Mouse (Mus musculus): ENCODE results near the gene Aff3.

Aff3 gene

DNA sequence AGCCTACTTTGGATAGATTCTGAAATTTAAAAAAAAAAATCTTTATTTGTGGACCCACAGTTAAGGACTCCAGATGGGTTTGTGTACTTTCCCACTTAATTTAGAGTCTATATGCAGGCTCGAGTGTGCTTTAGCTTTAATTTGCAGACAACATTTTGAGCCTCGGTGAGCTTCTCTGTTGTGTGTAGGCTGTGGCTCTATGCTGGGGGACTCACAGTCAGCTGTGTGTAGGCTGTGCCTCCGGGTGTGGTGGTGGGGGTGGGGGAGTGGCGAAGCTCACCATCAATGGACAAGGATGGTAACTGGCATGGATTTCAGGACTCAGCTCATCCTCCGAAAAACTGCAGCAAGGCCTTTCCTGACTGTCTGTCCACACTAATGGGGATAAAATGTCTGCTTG is 331.8 kb downstream of the Aff3 start:
- DNase-seq (ENCODE audit: low read depth, low spot score), result no peak

- DNase-seq (ENCODE audit: low read depth, low spot score), result no peak
Measured at GRCm38 (mm10) chr1:38324206-38324605, 340.5 kb downstream of the Aff3 start.

DNA sequence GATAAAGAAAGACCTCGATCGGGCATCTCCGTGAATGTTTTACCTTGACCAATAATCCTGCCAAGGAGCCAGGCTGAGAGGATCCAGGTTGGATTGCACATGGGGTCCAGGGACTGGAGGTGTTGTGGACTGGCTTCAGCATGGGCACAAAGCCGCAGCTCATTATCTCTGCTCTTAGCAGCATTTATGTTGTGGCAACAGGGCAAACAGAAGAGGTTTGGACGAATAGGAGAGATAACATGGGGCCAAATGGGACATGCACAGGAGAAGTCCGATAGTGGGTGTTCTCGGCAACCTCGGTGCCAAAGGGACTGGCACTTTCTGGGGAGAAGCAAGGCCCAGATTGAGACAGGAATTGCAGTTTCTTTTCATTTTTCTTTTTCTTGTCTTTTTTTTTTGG is 342.9 kb downstream of the Aff3 start:
- DNase-seq (ENCODE audit: low read depth, low spot score), result no peak

GRCm38 (mm10) chr1:38320971-38321305 is 343.8 kb downstream of the Aff3 start:
- no peak for DNase-seq (ENCODE audit: low read depth, low spot score)

DNA sequence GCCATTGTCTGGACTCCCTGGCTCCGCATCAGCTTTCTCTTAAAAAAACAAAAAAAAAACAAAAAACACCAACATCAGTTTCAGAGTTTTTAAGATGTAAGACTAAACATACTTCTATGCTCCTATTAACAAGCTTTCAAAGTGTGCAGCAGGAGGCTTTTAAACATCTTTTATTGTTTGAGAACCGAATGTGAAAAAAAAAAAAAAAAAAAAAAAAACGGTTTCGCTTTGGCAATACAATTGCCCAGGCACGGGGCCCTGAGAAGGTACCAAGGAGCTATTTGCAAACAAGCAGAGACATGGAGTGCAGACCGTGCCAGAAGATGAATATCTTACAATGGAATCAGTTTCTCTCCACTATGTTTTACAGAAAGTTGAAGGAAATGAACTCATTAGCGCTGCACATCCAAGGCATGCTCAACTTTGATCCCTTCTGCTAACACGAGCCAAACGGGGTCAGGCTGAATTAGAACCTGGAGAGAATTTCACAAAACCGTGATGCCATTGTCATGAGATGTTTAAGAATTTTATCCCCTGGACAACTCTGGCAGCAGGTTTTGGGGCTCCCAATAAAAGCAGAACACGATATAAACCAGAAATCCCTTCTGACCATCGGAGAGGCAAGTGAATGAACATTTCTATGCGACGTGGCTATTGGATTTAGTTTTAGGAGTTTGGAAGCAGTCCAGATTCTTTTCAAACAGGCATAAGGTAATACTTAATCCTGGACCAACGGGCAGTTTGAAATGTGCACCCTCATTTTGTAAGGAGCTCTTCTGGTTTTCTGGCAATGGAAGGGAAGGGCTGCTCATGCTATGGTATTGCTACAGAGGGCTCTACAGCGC is 344.4 kb downstream of the Aff3 start:
- DNase-seq (ENCODE audit: low read depth, low spot score), result no peak

DNA sequence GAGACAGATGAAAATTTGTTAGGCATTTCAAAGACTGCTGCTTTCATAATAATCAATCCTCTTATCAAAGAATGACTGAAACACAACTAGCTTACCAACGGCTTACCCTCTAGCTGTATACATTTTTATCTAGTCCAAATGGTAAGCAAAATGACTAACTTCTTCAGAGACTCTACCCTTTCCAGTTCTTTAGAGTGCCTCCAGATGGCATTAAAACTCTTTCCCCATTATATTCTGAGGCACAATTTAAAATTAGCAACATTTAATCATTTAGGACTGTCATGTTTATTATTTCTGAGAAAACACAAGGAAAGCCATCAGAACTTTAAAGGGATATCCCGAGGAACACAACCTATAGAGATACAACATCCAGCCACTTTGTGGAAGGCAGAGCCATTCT is 346.1 kb downstream of the Aff3 start:
- no peak for DNase-seq (ENCODE audit: low read depth, low spot score)

DNA sequence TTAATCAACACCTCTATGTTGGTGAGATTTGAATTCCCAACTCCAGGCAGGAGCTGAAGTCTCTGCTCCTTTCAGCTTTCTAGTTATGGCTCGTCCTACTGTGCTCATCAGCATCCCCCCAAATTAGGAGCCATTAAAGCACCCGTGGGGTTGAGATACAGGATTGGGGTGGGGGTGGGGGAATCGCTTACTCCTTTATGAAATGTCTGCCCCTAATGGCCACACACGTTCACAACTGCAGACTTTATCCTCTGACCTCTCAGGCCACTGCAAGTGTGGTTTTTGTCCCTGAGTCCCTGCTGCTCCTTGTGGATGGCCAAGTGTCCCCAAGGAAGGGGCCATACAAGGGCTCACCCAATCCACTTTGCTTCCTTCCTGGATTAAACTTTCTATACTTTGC is 348.8 kb downstream of the Aff3 start:
- DNase-seq (ENCODE audit: low read depth, low spot score), result no peak

DNA sequence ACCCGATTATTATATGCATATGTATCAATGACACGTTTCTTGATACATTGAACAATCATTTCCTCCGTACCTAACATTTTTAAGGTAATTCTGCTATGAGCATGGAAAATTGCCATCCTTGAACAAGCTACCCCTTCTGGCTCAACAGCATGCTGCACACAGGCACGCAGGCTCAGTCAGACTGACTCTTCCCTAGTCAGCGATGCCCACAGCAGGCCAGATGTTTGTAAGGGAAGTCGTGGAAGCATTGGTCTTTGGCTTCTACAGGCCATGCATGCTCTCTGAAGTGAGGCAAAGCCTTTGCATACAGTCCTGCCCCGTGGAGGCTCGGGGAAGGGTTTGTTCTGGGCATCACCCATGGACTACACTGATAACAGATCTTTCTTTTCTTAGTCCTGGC is 354.3 kb downstream of the Aff3 start:
- DNase-seq (ENCODE audit: low read depth, low spot score), result no peak

DNA sequence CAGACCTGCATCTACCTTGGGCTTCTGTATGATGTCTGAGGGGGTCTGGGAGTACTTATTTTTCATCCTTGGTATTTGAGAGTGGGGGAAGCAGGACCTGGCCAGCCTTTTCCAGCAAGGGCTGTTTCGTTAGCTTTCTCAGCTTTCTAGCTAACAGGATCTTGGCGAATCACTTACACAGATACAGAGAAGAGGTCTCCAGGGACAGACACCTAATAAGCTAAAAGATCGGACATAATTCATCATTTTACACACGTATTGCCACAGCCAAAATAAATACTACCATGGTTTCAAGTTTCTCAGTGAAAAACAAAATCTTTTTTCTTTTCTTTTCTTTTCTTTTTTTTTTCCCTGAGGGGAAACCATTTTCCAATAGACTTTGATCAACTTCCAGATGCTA is 354.7 kb downstream of the Aff3 start:
- no peak for DNase-seq (ENCODE audit: low read depth, low spot score)

GRCm38 (mm10) chr1:38309341-38309740 is 355.4 kb downstream of the Aff3 start:
- no peak for DNase-seq (ENCODE audit: low read depth, low spot score)

- no peak for DNase-seq (ENCODE audit: low read depth, low spot score)
Measured at GRCm38 (mm10) chr1:38308705-38308996, 356.1 kb downstream of the Aff3 start.

DNA sequence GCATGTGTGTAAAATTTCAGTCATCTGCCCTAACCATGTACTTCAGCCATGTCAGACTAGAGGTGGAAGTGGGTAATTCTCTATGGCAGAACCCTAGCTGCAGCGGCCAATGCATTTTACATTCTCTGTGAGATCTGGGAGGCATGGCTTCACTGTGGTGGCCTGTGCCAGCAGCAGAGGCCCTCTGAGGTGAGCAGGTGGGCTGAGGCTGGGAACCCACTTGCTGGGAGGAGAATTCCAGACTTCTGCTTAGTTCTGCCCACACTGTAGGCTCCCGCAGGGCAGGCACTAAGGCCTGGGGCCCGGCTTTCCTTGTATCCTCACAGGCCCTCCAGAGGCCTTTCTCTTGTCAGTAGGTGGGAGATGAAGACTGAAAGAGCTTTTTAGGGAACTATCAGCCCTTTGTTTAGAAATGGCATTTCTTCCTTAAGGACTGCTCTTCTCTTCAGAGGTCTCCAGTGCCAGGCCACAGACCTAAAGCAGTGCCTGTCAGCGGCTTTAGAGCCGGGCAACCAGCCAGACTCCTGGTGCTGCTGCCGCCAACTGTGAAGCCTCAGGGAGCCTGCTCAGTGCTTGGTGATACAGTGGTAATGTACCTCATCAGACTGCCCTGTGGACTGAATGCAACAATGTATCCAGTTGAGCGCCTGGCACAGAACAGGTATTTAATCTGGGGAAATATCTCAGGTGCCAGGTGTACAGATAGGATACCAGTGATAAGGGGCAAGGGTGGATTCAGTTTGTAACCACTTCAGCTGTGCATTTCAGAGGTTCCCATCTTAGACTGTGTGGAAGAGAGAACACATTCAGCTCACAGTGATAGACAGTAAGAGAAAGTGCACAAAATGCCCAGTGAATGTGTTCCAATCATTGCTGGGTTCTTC is 356.7 kb downstream of the Aff3 start:
- no peak for DNase-seq (ENCODE audit: low read depth, low spot score)

- DNase-seq (ENCODE audit: low read depth, low spot score), result no peak
Measured at GRCm38 (mm10) chr1:38307234-38307633, 357.5 kb downstream of the Aff3 start.

GRCm38 (mm10) chr1:38306146-38306545 is 358.6 kb downstream of the Aff3 start:
- no peak for DNase-seq (ENCODE audit: low read depth, low spot score)

- no peak for DNase-seq (ENCODE audit: low read depth, low spot score)
Measured at GRCm38 (mm10) chr1:38304376-38304775, 360.4 kb downstream of the Aff3 start.

DNA sequence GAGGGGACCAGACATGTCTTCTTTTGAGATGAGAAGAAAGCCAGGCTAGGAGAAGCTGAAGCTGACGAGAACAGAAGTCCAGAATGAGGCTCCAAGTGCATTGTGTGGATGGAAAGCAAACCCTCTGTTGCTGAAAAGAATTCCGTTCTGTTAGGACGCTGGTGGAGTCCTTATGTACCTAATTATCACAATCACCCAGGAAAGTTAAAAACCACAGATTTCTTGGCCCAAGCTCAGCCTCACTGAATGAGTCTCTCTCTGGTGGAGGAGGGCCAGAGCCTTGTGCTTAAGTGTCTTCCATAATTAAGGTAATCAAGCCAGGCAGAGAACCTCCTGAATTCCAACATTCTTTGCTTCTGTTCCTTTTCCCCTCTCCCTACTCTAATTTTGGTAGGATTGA is 366.5 kb downstream of the Aff3 start:
- no peak for DNase-seq (ENCODE audit: low read depth, low spot score)

- no peak for DNase-seq (ENCODE audit: low read depth, low spot score)
Measured at GRCm38 (mm10) chr1:38294906-38295305, 369.8 kb downstream of the Aff3 start.

DNA sequence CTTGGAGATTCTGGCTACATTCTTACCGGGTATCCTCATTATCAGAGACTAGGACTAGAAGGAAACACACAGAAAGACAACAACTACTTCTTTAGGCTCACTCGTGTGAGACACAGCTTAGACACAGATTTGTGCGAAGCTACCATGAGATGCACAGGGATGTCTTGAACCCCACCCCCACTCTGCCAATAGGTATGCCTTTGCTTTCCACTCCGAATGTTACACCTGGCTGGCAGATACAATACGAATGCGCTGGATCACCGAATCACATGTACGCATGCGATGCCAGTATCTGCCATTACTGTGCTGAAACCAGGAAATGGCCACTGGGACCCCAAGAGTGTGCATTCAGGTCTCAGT is 370.4 kb downstream of the Aff3 start:
- no peak for DNase-seq (ENCODE audit: low read depth, low spot score)

- DNase-seq (ENCODE audit: low read depth, low spot score), result no peak
Measured at GRCm38 (mm10) chr1:38293671-38294335, 371.0 kb downstream of the Aff3 start.

- no peak for DNase-seq (ENCODE audit: low read depth, low spot score)
Measured at GRCm38 (mm10) chr1:38292851-38293250, 371.9 kb downstream of the Aff3 start.

GRCm38 (mm10) chr1:38291915-38292314 is 372.8 kb downstream of the Aff3 start:
- DNase-seq (ENCODE audit: low read depth, low spot score), result no peak

DNA sequence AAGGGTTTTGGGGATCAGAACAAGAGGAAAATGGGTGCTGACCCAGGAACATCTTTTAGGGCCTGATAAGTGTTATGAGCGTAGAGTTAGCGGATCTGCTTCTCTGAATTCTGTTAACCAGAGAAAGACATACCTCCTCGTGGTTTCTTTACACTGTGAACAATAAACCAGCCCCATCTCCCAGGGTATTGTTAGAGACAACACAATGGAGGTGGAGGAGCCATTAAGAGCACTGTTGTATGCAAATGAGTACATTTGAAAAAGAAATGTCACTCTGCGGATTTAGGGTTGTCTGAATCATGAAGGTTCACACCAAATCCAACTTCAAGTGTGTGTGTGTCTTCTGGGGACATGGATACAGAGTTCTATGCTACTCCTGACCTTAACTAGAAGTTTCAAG is 373.3 kb downstream of the Aff3 start:
- no peak for DNase-seq (ENCODE audit: low read depth, low spot score)

- DNase-seq (ENCODE audit: low read depth, low spot score), result no peak
Measured at GRCm38 (mm10) chr1:38290881-38291280, 373.9 kb downstream of the Aff3 start.
